Mouse (Mus musculus) WW6 (cell line): ENCODE measurements at regions not wholly inside any gene's neighbourhood (a gene's known extent, or its start where the extent isn't known, plus 50 kb on each side); places are given as distances from the start of the nearest gene placed in this dataset.

Experiments used
- DNase-seq: peaks from one replicate; pipeline ENCODE4 v3.0.0-alpha.2; 2013; ENCODE audit warnings: low read depth, low spot score

GRCm38 (mm10) chr16:47081896-47082295, 583.6 kb upstream of the Nectin3 start:
- DNase-seq: no peak

- DNase-seq: no peak
Observed at GRCm38 (mm10) chr16:47080330-47080729, 582.0 kb upstream of the Nectin3 start.

- DNase-seq: no peak
Observed at GRCm38 (mm10) chr16:47059293-47059963, 561.1 kb upstream of the Nectin3 start.

- no peak for DNase-seq
Observed at GRCm38 (mm10) chr16:47058811-47059210, 560.5 kb upstream of the Nectin3 start.

- no peak for DNase-seq
Observed at GRCm38 (mm10) chr16:47025971-47026370, 527.6 kb upstream of the Nectin3 start.

GRCm38 (mm10) chr16:47017486-47017885, 519.2 kb upstream of the Nectin3 start:
- DNase-seq: no peak

- no peak for DNase-seq
Observed at GRCm38 (mm10) chr16:46982910-46983600, 484.7 kb upstream of the Nectin3 start.

- no peak for DNase-seq
Observed at GRCm38 (mm10) chr16:46982272-46982909, 484.1 kb upstream of the Nectin3 start.

GRCm38 (mm10) chr16:46965741-46966140, 467.4 kb upstream of the Nectin3 start:
- no peak for DNase-seq

GRCm38 (mm10) chr16:46956990-46957389, 458.7 kb upstream of the Nectin3 start:
- DNase-seq: no peak

- DNase-seq: no peak
Observed at GRCm38 (mm10) chr16:46926060-46926459, 427.7 kb upstream of the Nectin3 start.

- DNase-seq: no peak
Observed at GRCm38 (mm10) chr16:46894576-46895203, 396.4 kb upstream of the Nectin3 start.

GRCm38 (mm10) chr16:46878739-46879138, 380.4 kb upstream of the Nectin3 start:
- no peak for DNase-seq

GRCm38 (mm10) chr16:46863959-46864358, 365.6 kb upstream of the Nectin3 start:
- DNase-seq: no peak

GRCm38 (mm10) chr16:46849534-46849933, 351.2 kb upstream of the Nectin3 start:
- DNase-seq: no peak

- no peak for DNase-seq
Observed at GRCm38 (mm10) chr16:46848755-46849154, 350.4 kb upstream of the Nectin3 start.

GRCm38 (mm10) chr16:46847707-46848356, 349.5 kb upstream of the Nectin3 start:
- no peak for DNase-seq

- DNase-seq: no peak
Observed at GRCm38 (mm10) chr16:46841179-46841578, 342.9 kb upstream of the Nectin3 start.

- DNase-seq: no peak
Observed at GRCm38 (mm10) chr16:46840764-46841163, 342.4 kb upstream of the Nectin3 start.

- DNase-seq: no peak
Observed at GRCm38 (mm10) chr16:46825147-46825546, 326.8 kb upstream of the Nectin3 start.

GRCm38 (mm10) chr16:46822753-46823152, 324.4 kb upstream of the Nectin3 start:
- DNase-seq: no peak

GRCm38 (mm10) chr16:46818215-46818614, 319.9 kb upstream of the Nectin3 start:
- no peak for DNase-seq
